Mouse (Mus musculus) left cerebral cortex, adult 9 months (tissue): ENCODE results near the gene Bud13.

Experiments used
- DNase-seq, 2 experiments: peaks; one replicate each; pipeline ENCODE4 v3.0.0; 2022; ENCODE audit warnings: low spot score in 2 of 2

Gene Bud13

GRCm38 (mm10) chr9:46282631-46283436, at the start of gene Bud13:
Gene Bud13 (plus strand): TSS chr9:46283008.
- peak; percentile 67 to 92 for DNase-seq

GRCm38 (mm10) chr9:46235196-46235595, 47.6 kb upstream of the Bud13 start:
- no peak for DNase-seq

GRCm38 (mm10) chr9:46235596-46235648, 47.4 kb upstream of the Bud13 start, which contains the start of gene Apoc3:
Gene Apoc3 (minus strand): TSS chr9:46235636.
- DNase-seq: no peak

- DNase-seq: no peak
Measured at GRCm38 (mm10) chr9:46235649-46236048, 47.2 kb upstream of the Bud13 start.

GRCm38 (mm10) chr9:46238850-46239249, 44.0 kb upstream of the Bud13 start:
- DNase-seq: no peak

GRCm38 (mm10) chr9:46240526-46241153, 42.2 kb upstream of the Bud13 start, which contains the start of gene Apoa4:
Gene Apoa4 (plus strand): TSS chr9:46240696.
- no peak for DNase-seq

GRCm38 (mm10) chr9:46241818-46242217, 41.0 kb upstream of the Bud13 start:
- DNase-seq: no peak

- DNase-seq: no peak
Measured at GRCm38 (mm10) chr9:46243122-46243521, 39.7 kb upstream of the Bud13 start.

GRCm38 (mm10) chr9:46243584-46243983, 39.2 kb upstream of the Bud13 start:
- no peak for DNase-seq

- peak in 1 of 2 experiments; percentile 76 for DNase-seq
Measured at GRCm38 (mm10) chr9:46246752-46247324, 36.0 kb upstream of the Bud13 start.

GRCm38 (mm10) chr9:46256177-46256576, 26.6 kb upstream of the Bud13 start:
- no peak for DNase-seq

GRCm38 (mm10) chr9:46256658-46257385, 26.0 kb upstream of the Bud13 start:
- DNase-seq: no peak

- no peak for DNase-seq
Measured at GRCm38 (mm10) chr9:46257546-46257945, 25.3 kb upstream of the Bud13 start.

- no peak for DNase-seq
Measured at GRCm38 (mm10) chr9:46259111-46259510, 23.7 kb upstream of the Bud13 start.

GRCm38 (mm10) chr9:46261131-46261530, 21.7 kb upstream of the Bud13 start:
- no peak for DNase-seq

- no peak for DNase-seq
Measured at GRCm38 (mm10) chr9:46268343-46268873, 14.4 kb upstream of the Bud13 start, which contains the start of gene Apoa5. Gene Apoa5 (plus strand): TSS chr9:46268633.

- DNase-seq: no peak
Measured at GRCm38 (mm10) chr9:46269125-46269524, 13.7 kb upstream of the Bud13 start.

- DNase-seq: no peak
Measured at GRCm38 (mm10) chr9:46270782-46271181, 12.0 kb upstream of the Bud13 start.

- DNase-seq: no peak
Measured at GRCm38 (mm10) chr9:46272070-46272469, 10.7 kb upstream of the Bud13 start.

GRCm38 (mm10) chr9:46272677-46273454, 9.9 kb upstream of the Bud13 start, which contains the start of gene Zpr1:
Gene Zpr1 (plus strand): TSS chr9:46273064.
- peak; percentile 84 to 90 for DNase-seq

GRCm38 (mm10) chr9:46274494-46274893, 8.3 kb upstream of the Bud13 start:
- no peak for DNase-seq
